Comparison of ENCODE assay signal across 27 mouse cellular contexts in genomic region chr6:33770021-33770420, GRCm38 (mm10).
"Had no signal": no experiment of that assay in that cellular context is flagged by ENCODE, and none has a peak within 500 bp of the region (broad histone marks: within the 10 kb centered on the region; RNA-seq: fewer than 3 reads in every experiment).

No protein-coding gene starts in this region.

- H3K27me3 ChIP-seq: heart, embryonic 13.5 days; heart, embryonic 15.5 days; hindbrain, embryonic 13.5 days; hindbrain, embryonic 15.5 days; kidney, embryonic 15.5 days; limb, embryonic 13.5 days; limb, embryonic 15.5 days; liver, embryonic 12.5 days had no signal

- H3K9ac ChIP-seq: heart, embryonic 13.5 days; heart, embryonic 15.5 days; hindbrain, embryonic 13.5 days; hindbrain, embryonic 15.5 days; kidney, embryonic 15.5 days; limb, embryonic 13.5 days; limb, embryonic 15.5 days; liver, embryonic 12.5 days; liver, embryonic 14.5 days had no signal

- H3K4me2 ChIP-seq: heart, embryonic 11.5 days; heart, embryonic 13.5 days; heart, embryonic 15.5 days; hindbrain, embryonic 13.5 days; hindbrain, embryonic 15.5 days; kidney, embryonic 15.5 days; limb, embryonic 13.5 days; limb, embryonic 15.5 days; liver, embryonic 12.5 days had no signal

- H3K36me3 ChIP-seq: heart, embryonic 13.5 days; heart, embryonic 15.5 days; hindbrain, embryonic 13.5 days; hindbrain, embryonic 15.5 days; kidney, embryonic 15.5 days; limb, embryonic 13.5 days; limb, embryonic 15.5 days; liver, embryonic 12.5 days had no signal

- ATAC-seq: hindbrain, postnatal 0 days; intestine, embryonic 16.5 days; liver, embryonic 12.5 days had no signal

- H3K27ac ChIP-seq: gastrocnemius, adult 2 months; heart, embryonic 13.5 days; heart, embryonic 15.5 days; hindbrain, embryonic 13.5 days; hindbrain, embryonic 15.5 days; hindbrain, postnatal 0 days; kidney, embryonic 15.5 days; layer of hippocampus, adult 2 months; limb, embryonic 13.5 days; limb, embryonic 15.5 days; liver, embryonic 12.5 days; liver, embryonic 14.5 days had no signal

- H3K4me1 ChIP-seq: heart, embryonic 13.5 days; heart, embryonic 15.5 days; hindbrain, embryonic 15.5 days; kidney, embryonic 15.5 days; limb, embryonic 15.5 days; liver, embryonic 12.5 days had no signal

- H3K9me3 ChIP-seq: heart, embryonic 13.5 days; heart, embryonic 15.5 days; hindbrain, embryonic 13.5 days; hindbrain, embryonic 15.5 days; kidney, embryonic 15.5 days; limb, embryonic 13.5 days; limb, embryonic 15.5 days; liver, embryonic 12.5 days had no signal

- DNase-seq: gastrocnemius, adult 2 months; gastrocnemius, postnatal 10 days; gastrocnemius, postnatal 25 days; heart, adult 18-20 months; heart, postnatal 14 days; heart, postnatal 36 days; kidney, adult 11 months; kidney, adult 2 months; kidney, adult 9 months; kidney, postnatal 10 days; kidney, postnatal 25 days; kidney, postnatal 4 days; layer of hippocampus, postnatal 36 days; left cerebral cortex, postnatal 4 days had no signal

- H3K4me3 ChIP-seq: gastrocnemius, adult 2 months; heart, embryonic 13.5 days; heart, embryonic 15.5 days; hindbrain, embryonic 13.5 days; hindbrain, embryonic 15.5 days; kidney, embryonic 15.5 days; layer of hippocampus, adult 2 months; limb, embryonic 13.5 days; limb, embryonic 15.5 days; liver, embryonic 12.5 days had no signal
